Mouse (Mus musculus) bone marrow, adult 2 months (tissue): ENCODE measurements around the gene Nop9. TPM values are rescaled to one million over a fixed set of nuclear protein-coding genes. Genes with fewer than 3 reads are reported as not detected.
A peak's percentile ranks its signal among the peaks of the same experiment; 100 is the strongest.

ENCODE experiments used
- H3K27ac ChIP-seq: fragments of 200-500 bp; 2 replicates; pipeline ENCODE4 v1.5.1; 2012; ENCODE audit warnings: low read depth, mild to moderate bottlenecking, control low read depth, inconsistent platforms, low read length; ENCODE audit not compliant: control insufficient read depth, poor library complexity, insufficient read depth
- H3K4me1 ChIP-seq: fragments of 200-500 bp; 2 replicates; pipeline ENCODE4 v1.6.1; 2011; ENCODE audit warnings: low read length; ENCODE audit not compliant: control insufficient read depth, insufficient read depth
- H3K4me3 ChIP-seq: fragments of 200-500 bp; replicated peaks from 2 replicates; pipeline ENCODE3; 2011; ENCODE audit warnings: mild to moderate bottlenecking, low read depth, low read length, control low read depth; ENCODE audit not compliant: control insufficient read depth
- CTCF ChIP-seq: fragments of 200-500 bp; IDR thresholded peaks from 2 replicates; pipeline ENCODE4 v1.5.1; 2011; ENCODE audit warnings: low read length, control low read depth; ENCODE audit not compliant: control insufficient read depth, insufficient read depth
- POLR2A ChIP-seq: fragments of 200-500 bp; IDR thresholded peaks from 2 replicates; pipeline ENCODE4 v1.6.1; 2011; ENCODE audit warnings: low read depth, mild to moderate bottlenecking, control low read depth, low read length, borderline replicate concordance; ENCODE audit not compliant: control insufficient read depth
- WGBS: fragments of 180-500 bp; shearing (Covaris S2); methylation state at CpG from one replicate; pipeline ENCODE4 v1.1.7; 2018; 5-methylcytosine and 5-hydroxymethylcytosine counted together
- polyA plus RNA-seq: library from polyadenylated mRNA; stranded (reverse); fragments of >200 nt; gene quantifications from 2 replicates; pipeline ENCODE4 v1.2.4, GENCODE M21; 2011; ENCODE audit warnings: low replicate concordance; ENCODE audit not compliant: missing spikeins, insufficient read depth, insufficient read length

The Nop9 gene
- polyA plus RNA-seq, 1 experiment: 14.5 TPM

DNA sequence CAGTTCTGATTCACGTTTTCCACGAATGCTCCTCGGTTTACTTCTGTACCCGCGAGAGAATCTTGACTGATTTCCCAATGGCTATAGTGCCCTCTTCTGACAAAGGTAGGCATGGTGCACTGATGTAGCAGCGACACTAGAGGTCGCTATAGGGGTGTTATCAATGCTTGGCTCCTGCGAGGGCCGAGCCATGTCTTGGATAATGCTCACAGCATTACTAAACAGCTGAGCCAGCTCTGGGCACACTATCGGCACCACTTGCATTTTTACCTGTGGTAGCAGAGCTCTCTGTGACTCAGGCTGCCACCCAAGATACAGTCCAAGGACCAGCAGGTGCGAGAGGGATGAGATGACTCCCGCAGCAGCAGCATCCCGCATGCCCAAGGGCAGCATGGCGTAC lies 35.8 kb downstream of the Nop9 start:
- Histone ChIP-seq H3K27ac (no peak overlapping the region), H3K4me1 (peaks cover 3% of the 10 kb centered on the region; the same call in 1 of the 2 replicates), H3K4me3 (no peak overlapping the region)
- 25% methylated on average over 14 of the region's 14 CpGs for WGBS
- TF ChIP-seq CTCF (peak; percentile 92), POLR2A (no peak)

DNA sequence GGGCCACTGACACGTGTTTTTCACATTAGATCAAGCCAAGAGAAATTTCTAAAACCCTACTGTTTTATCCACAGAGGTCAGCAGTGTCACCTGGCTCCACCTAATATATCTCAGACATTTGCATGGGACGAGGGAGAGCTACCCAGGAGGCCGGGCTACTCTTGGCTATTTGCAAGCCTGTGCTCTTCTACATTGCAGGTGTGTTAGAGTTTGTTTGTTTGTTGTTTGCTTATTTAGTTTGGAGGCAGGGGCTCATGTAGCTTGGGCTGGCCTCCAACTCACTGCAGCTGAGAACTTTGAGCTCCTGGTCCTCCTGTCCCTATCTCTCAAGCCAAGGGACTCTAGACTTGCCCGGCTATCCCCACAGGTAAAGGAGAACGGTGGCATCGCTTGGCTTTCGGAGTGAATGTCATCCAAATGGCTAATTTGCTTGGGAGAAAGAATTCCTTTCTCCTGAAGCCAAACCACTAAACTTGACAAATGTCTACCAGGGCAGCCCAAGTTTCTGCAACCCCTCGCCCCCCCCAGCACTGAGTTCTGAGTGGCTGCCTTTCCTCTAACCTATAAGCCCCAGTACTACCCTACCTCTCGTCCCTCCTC lies 37.0 kb downstream of the Nop9 start:
- H3K4me3 ChIP-seq: no peak overlapping the region
- no peak overlapping the region for H3K27ac ChIP-seq
- TF ChIP-seq CTCF (no peak), POLR2A (no peak)
- peaks cover 3% of the 10 kb centered on the region; the same call in 1 of the 2 replicates for H3K4me1 ChIP-seq
- WGBS: 66% methylated on average over 9 of the region's 9 CpGs

DNA sequence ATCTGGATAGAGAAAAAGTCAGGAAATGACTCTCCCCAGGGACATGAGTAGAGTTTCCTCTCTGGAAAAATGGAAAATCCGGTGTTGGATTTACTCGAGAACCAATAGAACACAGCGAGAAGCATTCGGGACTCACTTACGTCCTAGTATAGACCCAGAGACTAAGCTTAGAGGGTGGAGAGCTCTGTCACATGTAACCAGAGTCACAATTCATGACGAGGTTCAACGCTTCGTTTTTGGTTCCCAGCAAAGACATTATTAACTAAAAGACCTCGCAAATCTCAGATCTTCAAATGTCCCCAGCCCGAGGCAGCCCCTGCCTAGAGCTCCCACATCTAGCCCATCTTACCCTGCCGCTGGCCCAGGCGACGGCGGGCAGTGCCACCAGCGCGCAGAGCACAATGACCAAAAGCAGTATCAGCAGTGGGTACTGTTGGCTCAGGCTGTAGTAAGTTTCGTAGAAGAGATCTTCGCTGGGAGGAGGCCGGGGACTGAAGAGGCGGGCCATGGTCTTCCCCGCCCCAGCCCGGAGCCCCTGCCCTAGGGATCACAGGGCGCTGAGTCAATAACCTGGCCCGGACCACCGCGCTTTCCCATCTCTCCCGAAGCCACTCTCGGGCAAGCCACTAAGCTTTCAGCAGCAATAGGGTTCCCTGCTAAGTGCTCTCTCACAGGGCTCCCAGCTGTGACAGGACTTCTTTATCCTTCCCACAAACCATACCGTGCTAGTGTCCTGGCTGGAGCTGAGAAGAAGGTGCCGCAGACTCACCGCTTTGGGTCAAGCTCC lies 37.9 kb downstream of the Nop9 start:
- H3K27ac ChIP-seq: 0 out of 2 replicates have a peak overlapping the region, but pooled peaks have one; percentile 19
- TF ChIP-seq POLR2A (no peak), CTCF (no peak)
- 41% methylated on average over 31 of the region's 31 CpGs for WGBS
- H3K4me1 ChIP-seq: peaks cover 3% of the 10 kb centered on the region; the same call in 1 of the 2 replicates
- no peak overlapping the region for H3K4me3 ChIP-seq

DNA sequence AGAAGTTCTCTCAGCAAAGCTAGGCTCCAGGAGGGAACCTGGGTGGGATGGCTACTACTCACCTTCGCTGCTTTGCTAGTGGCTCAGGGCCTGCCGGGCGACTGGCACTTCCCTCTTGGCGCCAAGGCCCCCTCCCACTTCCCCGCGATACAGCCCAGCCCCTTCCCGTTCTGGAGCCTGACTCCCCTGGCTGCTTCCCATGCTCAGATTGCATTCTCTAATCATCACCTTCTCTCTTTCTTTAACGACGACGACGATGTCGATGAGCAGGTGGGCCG lies 38.4 kb downstream of the Nop9 start, which contains the start of gene Adcy4:
TSS of gene Adcy4 (minus strand) at position 138 of the 278 bp plus-strand sequence.
- 46% methylated on average over 13 of the region's 13 CpGs for WGBS
- peaks cover 3% of the 10 kb centered on the region; the same call in 1 of the 2 replicates for H3K4me1 ChIP-seq
- H3K4me3 ChIP-seq: no peak within 1 kb of the TSS
- H3K27ac ChIP-seq: 0 out of 2 replicates have a peak within 1 kb of the TSS, but pooled peaks have one; percentile 19
- no peak for TF ChIP-seq POLR2A
- no peak for TF ChIP-seq CTCF

DNA sequence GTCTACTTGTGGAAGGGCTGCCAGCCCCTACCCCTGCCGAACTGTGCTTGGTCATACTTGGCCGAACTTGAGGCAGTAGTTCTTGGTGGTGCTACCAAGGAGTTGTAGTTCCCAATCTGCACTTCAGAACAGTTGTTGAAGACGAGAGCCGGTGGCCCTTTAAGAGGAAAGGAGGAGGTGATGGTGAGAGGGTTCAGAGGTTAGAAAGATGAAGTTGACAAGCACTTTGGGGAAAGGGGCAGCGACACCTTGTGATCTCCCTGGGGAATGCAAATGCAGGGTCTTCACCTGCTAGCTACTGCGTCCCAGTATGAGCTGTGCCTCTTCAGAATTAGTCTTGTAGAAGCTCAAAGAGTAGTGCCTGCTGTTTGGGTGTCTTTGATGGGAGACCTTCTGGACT lies 39.7 kb downstream of the Nop9 start:
- TF ChIP-seq CTCF: no peak
- TF ChIP-seq POLR2A: no peak
- WGBS: 73% methylated on average over 6 of the region's 6 CpGs
- Histone ChIP-seq H3K4me3 (no peak overlapping the region), H3K27ac (no peak overlapping the region), H3K4me1 (peaks cover 3% of the 10 kb centered on the region; the same call in 1 of the 2 replicates)

DNA sequence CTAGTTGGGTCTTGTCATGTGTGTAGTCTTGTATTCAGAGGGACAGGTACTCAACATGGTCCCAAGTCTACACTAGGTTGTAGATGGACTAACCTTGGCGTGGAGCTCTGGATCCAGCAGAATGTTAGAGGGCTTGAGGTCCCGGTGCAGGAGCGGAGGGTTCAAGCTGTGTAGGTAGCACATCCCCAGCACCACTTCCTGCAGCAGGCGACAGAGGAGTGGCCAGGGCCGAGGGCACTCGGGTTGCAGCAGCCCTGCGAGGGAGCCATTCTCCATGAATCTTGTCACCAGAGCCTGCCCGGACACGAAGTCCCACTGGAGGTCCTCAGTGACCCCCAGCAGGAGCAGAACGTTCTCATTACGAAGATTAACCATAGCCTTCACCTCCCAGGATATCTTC lies 42.2 kb downstream of the Nop9 start:
- H3K4me3 ChIP-seq: peak overlapping the region; percentile 75
- no peak overlapping the region for H3K27ac ChIP-seq
- TF ChIP-seq CTCF (no peak), POLR2A (no peak)
- peaks cover 1% of the 10 kb centered on the region; the same call in 1 of the 2 replicates for H3K4me1 ChIP-seq
- WGBS: 50% methylated on average over 11 of the region's 11 CpGs

DNA sequence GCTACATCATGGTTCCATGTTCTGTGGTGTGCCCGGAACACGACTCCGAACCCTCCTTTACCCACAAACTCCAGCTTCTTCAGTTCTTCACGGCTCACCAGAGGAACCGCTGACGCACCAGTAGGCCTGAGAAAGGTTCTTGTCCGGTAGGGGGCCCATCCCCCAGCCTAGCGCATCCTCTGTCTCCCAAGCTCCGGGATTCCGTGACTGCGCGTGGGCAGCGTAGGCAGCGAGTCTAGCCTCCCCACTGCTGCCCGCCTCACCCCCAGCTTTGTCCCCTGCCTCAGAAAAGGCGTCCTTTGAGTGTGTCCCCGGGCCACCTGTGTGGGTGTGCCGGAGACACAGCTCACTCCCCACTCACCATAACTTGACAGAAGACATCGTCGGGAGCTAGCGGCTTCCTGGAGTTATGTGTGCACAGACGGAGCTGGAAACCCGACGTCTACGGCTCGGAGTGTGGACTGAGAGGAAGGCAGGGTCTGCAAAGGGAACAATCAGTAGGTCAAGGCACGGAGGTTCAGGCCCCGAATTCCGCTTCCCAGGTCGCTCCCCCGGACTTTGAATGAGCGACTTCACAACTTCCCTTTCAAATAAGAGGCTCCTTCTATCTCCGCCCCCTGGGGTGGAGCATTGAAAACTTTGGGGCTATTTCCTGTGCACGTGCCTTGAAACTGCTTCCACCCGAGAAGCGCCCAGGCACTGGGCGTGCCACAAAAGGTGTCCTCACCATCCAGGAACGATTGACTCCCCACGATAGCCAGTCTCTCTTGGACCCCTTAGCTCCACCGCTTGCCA lies 43.0 kb downstream of the Nop9 start, which contains the start of gene Ripk3:
TSS of gene Ripk3 (minus strand) at position 610 of the 795 bp plus-strand sequence.
- peak within 1 kb of the TSS; percentile 75 for H3K4me3 ChIP-seq
- TF ChIP-seq CTCF (no peak), POLR2A (peak; percentile 39)
- H3K4me1 ChIP-seq: peaks cover 1% of the 10 kb centered on the region; the same call in 1 of the 2 replicates
- 2% methylated on average over 40 of the region's 40 CpGs for WGBS
- peak within 1 kb of the TSS; percentile 10; the same call in 1 of the 2 replicates for H3K27ac ChIP-seq

DNA sequence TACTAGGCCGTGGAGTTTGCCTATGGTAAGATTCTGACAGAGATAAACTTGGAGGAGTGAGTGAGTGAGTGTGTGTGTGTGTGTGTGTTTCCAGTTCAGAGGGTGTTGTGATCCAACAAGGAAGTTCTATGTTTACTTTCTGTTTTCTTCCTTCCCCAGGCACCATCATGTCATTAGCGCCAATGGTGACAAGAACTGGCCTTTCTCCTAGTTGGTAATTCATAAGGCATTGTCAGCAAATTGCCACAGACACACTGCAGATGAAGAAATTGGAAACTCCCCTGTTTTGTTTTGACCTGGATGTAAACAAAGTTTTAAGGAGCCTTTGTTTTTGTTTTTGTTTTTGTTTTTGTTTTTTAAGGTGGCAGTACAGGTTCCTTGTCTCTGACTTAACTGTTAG lies 48.0 kb downstream of the Nop9 start:
- no peak for TF ChIP-seq CTCF
- TF ChIP-seq POLR2A: no peak
- Histone ChIP-seq H3K4me3 (no peak overlapping the region), H3K27ac (no peak overlapping the region), H3K4me1 (no peaks in the 10 kb centered on the region)
- 53% methylated on average over 2 of the region's 2 CpGs for WGBS
